Mouse (Mus musculus): Measurements from ENCODE around the gene Spata20. TPM values are rescaled to one million over a fixed set of nuclear protein-coding genes. Genes with fewer than 3 reads are reported as not detected.

Spata20 gene
- total RNA-seq, 2 experiments from 2014 or later: 0.92 to 1.5 TPM

GRCm38 (mm10) chr11:94466333-94466855 lies 19.6 kb downstream of the Spata20 start:
- intact Hi-C loops (cut with DNase I): no loop called here
- no peak for DNase-seq (ENCODE audit: extremely low spot score in 1 of 2, low spot score in 2 of 2)

GRCm38 (mm10) chr11:94464170-94464569 lies 21.8 kb downstream of the Spata20 start:
- intact Hi-C loops (cut with DNase I): no loop called here
- DNase-seq (ENCODE audit: extremely low spot score in 1 of 2, low spot score in 2 of 2): no peak

DNA sequence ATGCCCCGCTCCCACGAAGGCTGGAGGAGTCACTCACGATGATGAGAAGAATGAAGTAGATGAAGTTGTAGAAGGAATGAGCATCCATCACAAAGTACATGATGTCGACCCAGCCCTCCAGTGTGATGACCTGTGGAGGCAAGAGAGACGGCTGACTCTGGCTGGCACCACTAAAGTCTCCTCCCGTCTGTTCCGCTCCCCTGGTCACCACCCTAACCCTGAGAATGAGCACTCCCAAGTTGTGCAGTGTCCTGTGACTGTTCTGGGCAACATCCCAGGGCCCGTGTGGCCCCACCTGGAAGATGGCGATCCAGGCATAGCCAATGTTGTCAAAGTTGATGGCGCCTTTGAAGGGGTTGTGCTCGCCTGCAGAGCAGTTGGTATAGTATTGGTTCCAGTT lies 24.1 kb downstream of the Spata20 start:
- intact Hi-C loops (cut with DNase I): no loop called here
- DNase-seq (ENCODE audit: extremely low spot score in 1 of 2, low spot score in 2 of 2): no peak

- intact Hi-C loops (cut with DNase I): no loop called here
- no peak for DNase-seq (ENCODE audit: extremely low spot score in 1 of 2, low spot score in 2 of 2)
Measured at GRCm38 (mm10) chr11:94457001-94457400, 29.0 kb downstream of the Spata20 start.

- intact Hi-C loops (cut with DNase I): no loop called here
Measured at GRCm38 (mm10) chr11:94456347-94456746, 29.6 kb downstream of the Spata20 start.

GRCm38 (mm10) chr11:94455161-94455820 lies 30.7 kb downstream of the Spata20 start:
- DNase-seq (ENCODE audit: extremely low spot score in 1 of 2, low spot score in 2 of 2): peak in 1 of 2 experiments; percentile 53
- intact Hi-C loops (cut with DNase I): no loop called here

More at GRCm38 (mm10) chr11:94456347-94456746, 29.6 kb downstream of the Spata20 start:
- DNase-seq (ENCODE audit: extremely low spot score in 1 of 2, low spot score in 2 of 2): no peak

DNA sequence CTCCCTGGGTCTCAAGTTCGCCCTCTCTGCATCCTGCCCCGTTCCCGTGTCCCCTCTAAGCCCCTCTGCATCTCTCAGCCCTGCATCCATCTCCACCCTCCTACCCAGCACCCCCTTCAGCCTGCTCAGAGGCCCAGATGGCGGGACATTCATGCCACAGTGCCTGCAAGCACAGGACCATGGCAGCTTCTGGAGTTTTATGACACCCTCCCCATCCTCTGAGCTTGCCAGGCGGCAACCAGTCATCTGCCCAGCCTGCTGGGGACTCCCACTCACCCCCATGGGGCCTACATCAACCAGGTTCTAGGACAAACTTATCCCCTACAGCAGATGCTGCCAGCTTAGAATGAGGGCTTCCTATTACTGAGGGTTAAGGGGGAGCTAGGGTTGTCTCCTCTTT lies 31.2 kb downstream of the Spata20 start:
- DNase-seq (ENCODE audit: extremely low spot score in 1 of 2, low spot score in 2 of 2): no peak
- intact Hi-C loops (cut with DNase I): no loop called here

DNA sequence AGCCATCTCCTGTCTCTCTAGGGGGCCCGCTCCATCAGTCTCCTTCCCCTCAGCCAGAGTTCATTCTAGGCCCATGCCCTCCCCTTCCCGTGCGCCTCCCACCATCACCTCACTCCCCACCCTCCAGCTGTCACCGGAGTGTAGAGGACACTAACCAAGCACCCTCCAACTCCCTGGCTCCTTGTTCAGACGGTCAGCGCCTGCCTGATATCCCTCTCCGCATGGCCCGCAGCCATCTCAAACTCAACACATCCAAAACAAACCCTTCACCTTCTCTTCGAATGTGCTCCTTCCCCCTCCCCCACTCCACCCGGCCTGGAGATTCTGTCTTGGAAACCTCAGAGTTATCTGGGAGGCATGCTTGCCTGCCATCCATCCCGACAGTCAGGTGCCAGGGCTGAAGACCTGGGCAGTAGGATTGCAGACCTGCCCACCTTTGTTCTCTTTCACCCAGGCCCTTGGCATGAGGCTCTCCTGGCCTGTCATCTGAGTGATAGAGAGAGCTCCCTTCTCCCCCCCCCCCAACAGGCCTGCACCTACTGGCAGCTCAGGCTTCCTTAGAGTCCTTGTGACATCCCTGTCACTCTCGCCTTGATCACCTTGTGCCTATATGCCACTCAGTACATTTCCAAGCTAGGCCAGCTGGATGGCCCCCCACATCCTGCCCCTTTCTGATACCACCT lies 34.7 kb downstream of the Spata20 start:
- intact Hi-C loops (cut with DNase I): no loop called here
- no peak for DNase-seq (ENCODE audit: extremely low spot score in 1 of 2, low spot score in 2 of 2)

DNA sequence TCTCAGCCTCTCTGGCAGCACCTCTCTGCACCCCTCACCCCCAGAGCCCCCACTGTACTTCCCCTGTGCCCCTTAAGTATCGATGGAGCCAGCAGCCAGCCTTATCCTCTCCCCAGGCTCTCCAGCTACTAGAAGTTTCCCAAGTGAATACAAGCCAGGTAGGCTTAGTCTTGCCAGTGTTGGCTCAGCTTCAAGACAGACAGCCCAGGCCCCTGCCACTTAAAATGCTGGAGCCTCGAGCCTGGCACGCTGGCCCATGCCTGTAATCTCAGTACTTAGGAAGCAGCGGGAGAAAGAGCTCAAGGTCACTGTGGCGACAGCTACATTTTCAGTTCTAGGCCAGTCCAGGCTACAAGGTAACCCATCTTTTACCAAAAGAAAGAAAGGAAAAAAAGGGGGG lies 36.1 kb downstream of the Spata20 start:
- no peak for DNase-seq (ENCODE audit: extremely low spot score in 1 of 2, low spot score in 2 of 2)
- intact Hi-C loops (cut with DNase I): no loop called here

GRCm38 (mm10) chr11:94449239-94449638 lies 36.7 kb downstream of the Spata20 start:
- intact Hi-C loops (cut with DNase I): no loop called here
- DNase-seq (ENCODE audit: extremely low spot score in 1 of 2, low spot score in 2 of 2): no peak

DNA sequence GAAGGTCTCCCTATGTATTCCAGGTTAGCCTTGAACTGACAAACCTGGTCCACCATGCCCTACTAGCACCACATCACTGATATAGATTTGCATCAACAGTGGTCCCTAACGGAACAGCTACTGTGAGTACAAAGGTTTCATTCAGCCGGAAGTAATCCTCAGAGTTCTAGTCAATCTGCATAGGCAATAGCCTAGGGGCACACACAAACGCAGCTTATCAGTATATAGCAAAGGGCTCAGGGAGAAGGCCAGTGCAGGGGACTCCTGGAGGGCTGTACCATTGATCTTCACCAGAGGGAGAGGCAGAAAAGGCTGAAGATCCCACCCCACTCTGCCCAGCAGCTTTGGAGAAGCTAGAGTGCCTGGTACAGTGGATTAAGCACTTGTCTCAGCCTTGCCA lies 39.0 kb downstream of the Spata20 start:
- intact Hi-C loops (cut with DNase I): no loop called here
- no peak for DNase-seq (ENCODE audit: extremely low spot score in 1 of 2, low spot score in 2 of 2)

- intact Hi-C loops (cut with DNase I): no loop called here
- DNase-seq (ENCODE audit: extremely low spot score in 1 of 2, low spot score in 2 of 2): no peak
Measured at GRCm38 (mm10) chr11:94445300-94445699, 40.7 kb downstream of the Spata20 start.

DNA sequence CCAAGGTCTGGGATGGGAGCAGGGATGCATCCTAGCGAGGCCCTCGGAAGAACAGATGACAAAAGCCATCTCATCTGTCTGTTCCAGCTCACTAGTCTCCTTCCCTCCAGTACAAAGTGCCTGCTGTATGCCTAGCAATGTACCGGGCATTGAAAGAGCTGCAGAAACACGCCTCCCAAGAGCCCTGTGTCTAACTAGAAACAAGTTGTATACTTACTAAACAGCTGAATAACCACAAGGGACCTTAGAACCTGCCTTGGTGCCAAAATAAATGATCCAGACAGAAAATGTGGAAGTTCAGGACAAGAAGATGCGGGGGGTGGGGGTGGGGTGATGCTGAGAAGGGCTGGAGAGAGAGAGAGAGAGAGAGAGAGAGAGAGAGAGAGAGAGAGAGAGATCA lies 41.1 kb downstream of the Spata20 start:
- intact Hi-C loops (cut with DNase I): no loop called here
- DNase-seq (ENCODE audit: extremely low spot score in 1 of 2, low spot score in 2 of 2): no peak

DNA sequence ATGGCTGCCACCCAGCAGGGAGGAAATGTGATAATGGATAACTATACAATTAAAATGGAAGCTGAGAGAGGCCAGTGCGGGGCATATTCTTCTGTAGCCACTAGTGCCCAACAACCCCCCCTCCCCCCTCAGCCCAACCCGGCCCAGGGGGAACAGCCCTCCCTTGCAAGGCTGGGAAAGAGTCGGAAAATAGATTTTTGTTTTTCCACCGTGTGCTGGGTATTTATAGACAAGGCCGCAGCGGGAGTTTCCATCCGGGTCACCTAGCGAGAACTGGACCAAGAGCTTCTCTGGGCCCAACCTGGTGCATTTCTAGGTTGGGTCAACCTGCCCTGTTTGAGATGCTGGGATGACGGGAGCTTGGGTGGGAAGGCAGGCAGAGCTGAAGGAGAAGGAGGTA lies 44.2 kb downstream of the Spata20 start:
- DNase-seq (ENCODE audit: extremely low spot score in 1 of 2, low spot score in 2 of 2): no peak
- intact Hi-C loops (cut with DNase I): no loop called here

DNA sequence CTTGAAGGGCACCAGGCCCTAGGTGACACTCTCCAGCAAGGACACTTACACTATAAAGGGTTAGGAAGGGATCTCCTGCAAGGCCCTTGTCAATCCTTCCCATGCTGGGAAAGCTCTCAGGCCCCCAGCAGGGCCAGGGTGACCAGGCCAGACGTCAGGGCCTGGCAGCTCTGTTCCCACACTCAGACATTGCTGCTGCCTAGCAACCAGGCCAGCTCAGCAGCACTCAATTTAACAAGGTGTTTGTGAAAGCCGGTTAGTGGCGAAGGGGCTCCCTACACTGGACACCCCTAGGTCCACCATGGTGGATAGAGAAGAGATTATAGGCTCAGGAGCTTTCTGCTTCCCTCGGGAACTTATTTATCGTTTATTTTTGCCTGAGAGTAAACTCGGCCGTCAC lies 44.9 kb downstream of the Spata20 start:
- intact Hi-C loops (cut with DNase I): no loop called here
- no peak for DNase-seq (ENCODE audit: extremely low spot score in 1 of 2, low spot score in 2 of 2)

DNA sequence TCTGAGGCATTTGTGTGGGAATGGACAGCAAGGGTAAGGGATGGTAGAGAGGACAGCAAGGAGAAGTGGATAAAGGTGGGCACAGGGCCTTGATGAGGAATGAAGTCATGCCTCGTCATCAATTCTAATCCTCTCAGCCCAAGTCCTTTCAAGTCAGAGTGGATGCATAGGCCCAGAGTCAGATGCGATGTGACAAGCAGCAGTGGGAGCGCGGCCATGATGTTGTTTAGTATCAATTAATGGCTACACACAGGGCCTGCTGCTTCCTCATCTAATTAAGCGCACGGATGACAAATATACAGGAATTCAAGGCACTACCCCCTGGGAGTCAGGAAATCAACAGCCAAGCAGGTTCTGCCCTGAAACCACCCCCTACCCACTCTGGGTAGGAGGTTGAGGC lies 45.6 kb downstream of the Spata20 start:
- no peak for DNase-seq (ENCODE audit: extremely low spot score in 1 of 2, low spot score in 2 of 2)
- intact Hi-C loops (cut with DNase I): no loop called here

DNA sequence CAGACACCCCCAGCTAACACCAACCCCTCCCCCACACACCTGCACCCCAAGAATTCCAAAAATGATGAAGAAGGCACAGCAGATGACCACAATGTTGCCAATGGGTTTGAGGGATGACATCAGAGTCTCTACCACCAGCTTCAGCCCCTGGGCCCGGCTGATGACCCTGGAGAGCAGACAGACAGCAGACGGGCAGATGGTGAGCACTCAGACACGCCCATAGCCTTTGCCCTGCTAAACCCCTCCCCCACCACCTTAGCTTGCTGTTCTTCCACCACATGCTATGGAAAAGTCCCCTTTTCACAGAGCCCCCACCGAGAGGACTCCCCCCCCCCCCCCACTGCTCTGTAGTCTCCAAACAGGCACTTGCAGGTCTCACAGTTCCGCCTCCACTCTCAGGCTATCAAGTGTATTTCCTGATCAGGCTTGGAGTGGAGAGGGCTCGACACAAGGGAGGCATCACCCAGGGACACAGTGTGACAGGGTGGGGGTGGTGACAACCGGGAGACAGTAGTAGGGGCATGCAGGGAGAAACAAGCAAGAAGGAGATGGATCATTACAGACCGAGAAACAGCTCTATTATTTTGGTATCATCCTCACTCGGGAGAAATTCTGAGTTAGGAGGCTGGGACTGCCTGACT lies 56.8 kb downstream of the Spata20 start:
- DNase-seq (ENCODE audit: extremely low spot score in 1 of 2, low spot score in 2 of 2): no peak
- intact Hi-C loops (cut with DNase I): loop anchor here (10.0 kb wide), 1 partner anchor 116 kb away; the partner anchor contains the start of gene Rsad1

Measured in left cerebral cortex, postnatal 10 days (tissue).